Mouse (Mus musculus) embryonic facial prominence, embryonic 13.5 days (tissue): ENCODE results near the gene Gm20518. TPM values are rescaled to one million over a fixed set of nuclear protein-coding genes. Genes with fewer than 3 reads are reported as not detected.

ENCODE experiments used
- ATAC-seq: fragments of 200-750 bp; cut with Nextera tagmentation; 2 replicates; pipeline ENCODE4 v1.8.0; 2017; ENCODE audit warnings: low read depth; ENCODE audit not compliant: insufficient number of reproducible peaks, insufficient read depth, low FRiP score, low TSS enrichment
- H3K27ac ChIP-seq: fragments of 300-500 bp; sonication (generic); 2 replicates; pipeline ENCODE4 v1.5.1; 2015; ENCODE audit warnings: moderate library complexity, mild to moderate bottlenecking, inconsistent platforms
- H3K27me3 ChIP-seq: fragments of 300-500 bp; sonication (generic); 2 replicates; pipeline ENCODE4 v1.6.1; 2015; ENCODE audit warnings: mild to moderate bottlenecking, inconsistent platforms
- H3K36me3 ChIP-seq: fragments of 300-500 bp; sonication (generic); 2 replicates; pipeline ENCODE4 v1.6.1; 2015; ENCODE audit warnings: mild to moderate bottlenecking, inconsistent platforms
- H3K4me1 ChIP-seq: fragments of 300-500 bp; sonication (generic); 2 replicates; pipeline ENCODE4 v1.6.1; 2015; ENCODE audit warnings: inconsistent platforms
- H3K4me2 ChIP-seq: fragments of 300-500 bp; sonication (generic); 2 replicates; pipeline ENCODE4 v1.6.1; 2015; ENCODE audit warnings: moderate library complexity, mild to moderate bottlenecking, inconsistent platforms
- H3K4me3 ChIP-seq: fragments of 300-500 bp; sonication (generic); 2 replicates; pipeline ENCODE4 v1.5.1; 2015; ENCODE audit warnings: mild to moderate bottlenecking, inconsistent platforms
- H3K9ac ChIP-seq: fragments of 300-500 bp; sonication (generic); 2 replicates; pipeline ENCODE4 v1.6.1; 2015; ENCODE audit warnings: mild to moderate bottlenecking, inconsistent platforms
- H3K9me3 ChIP-seq: fragments of 300-500 bp; sonication (generic); 2 replicates; pipeline ENCODE4 v1.6.1; 2016; ENCODE audit warnings: inconsistent platforms
- WGBS: fragments of 180-500 bp; shearing (Covaris S2); methylation state at CpG from one replicate; pipeline ENCODE4 v1.1.7; 2015; ENCODE audit warnings: mixed read lengths; 5-methylcytosine and 5-hydroxymethylcytosine counted together
- polyA plus RNA-seq: library from polyadenylated mRNA; unstranded; fragments of >200 nt; fragmentation: Nextera tagmentation; extraction: Ambion mirVana; gene quantifications from 2 replicates; pipeline ENCODE4 v1.2.1, GENCODE M21; 2015

The Gm20518 gene
- polyA plus RNA-seq, 1 experiment from 2014 or later, result 0.14 TPM

GRCm38 (mm10) chr16:17816528-17816927 lies 74.9 kb downstream of the Gm20518 start:
- 0 out of 2 replicates have a peak overlapping the region, but pooled peaks have one; percentile 55 for H3K27ac ChIP-seq
- 49% methylated on average over 8 of the region's 8 CpGs for WGBS
- no peaks in the 10 kb centered on the region for H3K9me3 ChIP-seq
- H3K27me3 ChIP-seq, result no peaks in the 10 kb centered on the region
- ATAC-seq, result no peak
- H3K36me3 ChIP-seq, result no peaks in the 10 kb centered on the region
- H3K4me2 ChIP-seq, result peak overlapping the region; percentile 86; the same call in 1 of the 2 replicates
- peaks cover 38% of the 10 kb centered on the region for H3K4me1 ChIP-seq
- H3K9ac ChIP-seq, result no peak overlapping the region; the same call in 1 of the 2 replicates
- H3K4me3 ChIP-seq, result no peak overlapping the region

GRCm38 (mm10) chr16:17815411-17816402 lies 75.8 kb downstream of the Gm20518 start:
- H3K9ac ChIP-seq, result peak overlapping the region; percentile 77
- H3K4me2 ChIP-seq, result peak overlapping the region; percentile 86
- ATAC-seq, result peak; percentile 76
- peak overlapping the region; percentile 55 for H3K27ac ChIP-seq
- peaks cover 44% of the 10 kb centered on the region for H3K4me1 ChIP-seq
- H3K27me3 ChIP-seq, result no peaks in the 10 kb centered on the region
- under 1% methylated on average over 63 of the region's 63 CpGs for WGBS
- H3K36me3 ChIP-seq, result no peaks in the 10 kb centered on the region
- peak overlapping the region; percentile 53 for H3K4me3 ChIP-seq
- no peaks in the 10 kb centered on the region for H3K9me3 ChIP-seq

- Histone ChIP-seq H3K4me3 (no peak overlapping the region), H3K9ac (0 out of 2 replicates have a peak overlapping the region, but pooled peaks have one; percentile 21), H3K9me3 (no peaks in the 10 kb centered on the region), H3K4me1 (peaks cover 68% of the 10 kb centered on the region), H3K27me3 (no peaks in the 10 kb centered on the region), H3K36me3 (peaks cover 9% of the 10 kb centered on the region), H3K27ac (peak overlapping the region; percentile 33; the same call in 1 of the 2 replicates), H3K4me2 (no peak overlapping the region)
- 45% methylated on average over 4 of the region's 4 CpGs for whole genome bisulfite sequencing
- no peak for ATAC-seq
Observed at GRCm38 (mm10) chr16:17813173-17813572, 78.3 kb downstream of the Gm20518 start.

GRCm38 (mm10) chr16:17812120-17812519 lies 79.4 kb downstream of the Gm20518 start:
- Histone ChIP-seq H3K4me2 (no peak overlapping the region), H3K4me1 (peaks cover 78% of the 10 kb centered on the region), H3K27me3 (no peaks in the 10 kb centered on the region), H3K27ac (peak overlapping the region; percentile 33; the same call in 1 of the 2 replicates), H3K9me3 (no peaks in the 10 kb centered on the region), H3K4me3 (no peak overlapping the region), H3K36me3 (peaks cover 18% of the 10 kb centered on the region), H3K9ac (no peak overlapping the region)
- no peak for ATAC-seq
- 3% methylated on average over 5 of the region's 5 CpGs for WGBS

GRCm38 (mm10) chr16:17809711-17810110 lies 81.8 kb downstream of the Gm20518 start:
- Histone ChIP-seq H3K4me1 (peaks cover 81% of the 10 kb centered on the region), H3K9ac (peak overlapping the region; percentile 59), H3K27me3 (peaks cover 20% of the 10 kb centered on the region), H3K27ac (peak overlapping the region; percentile 98), H3K4me2 (peak overlapping the region; percentile 37), H3K4me3 (0 out of 2 replicates have a peak overlapping the region, but pooled peaks have one; percentile 4), H3K36me3 (peaks cover 37% of the 10 kb centered on the region), H3K9me3 (no peaks in the 10 kb centered on the region)
- WGBS, result 7% methylated on average over 7 of the region's 7 CpGs
- peak; percentile 86 for ATAC-seq

GRCm38 (mm10) chr16:17809125-17809524 lies 82.3 kb downstream of the Gm20518 start:
- Histone ChIP-seq H3K4me2 (peak overlapping the region; percentile 37; the same call in 1 of the 2 replicates), H3K4me1 (peaks cover 86% of the 10 kb centered on the region), H3K9me3 (no peaks in the 10 kb centered on the region), H3K9ac (peak overlapping the region; percentile 59), H3K4me3 (0 out of 2 replicates have a peak overlapping the region, but pooled peaks have one; percentile 4), H3K36me3 (peaks cover 39% of the 10 kb centered on the region), H3K27ac (peak overlapping the region; percentile 98), H3K27me3 (peaks cover 25% of the 10 kb centered on the region)
- 76% methylated on average over 4 of the region's 4 CpGs for WGBS
- ATAC-seq, result peak; percentile 1; the same call in 1 of the 2 replicates

GRCm38 (mm10) chr16:17807192-17808009 lies 84.1 kb downstream of the Gm20518 start:
- Histone ChIP-seq H3K4me3 (peak overlapping the region; percentile 43), H3K36me3 (peaks cover 54% of the 10 kb centered on the region), H3K27me3 (peaks cover 42% of the 10 kb centered on the region), H3K9me3 (no peaks in the 10 kb centered on the region), H3K4me2 (peak overlapping the region; percentile 77), H3K4me1 (peaks cover 96% of the 10 kb centered on the region), H3K27ac (peak overlapping the region; percentile 93), H3K9ac (peak overlapping the region; percentile 79)
- ATAC-seq, result peak; percentile 22; the same call in 1 of the 2 replicates
- 4% methylated on average over 71 of the region's 73 CpGs for WGBS

- Histone ChIP-seq H3K4me1 (peaks cover 96% of the 10 kb centered on the region), H3K4me3 (peak overlapping the region; percentile 43), H3K27ac (peak overlapping the region; percentile 93), H3K4me2 (peak overlapping the region; percentile 77), H3K9me3 (no peaks in the 10 kb centered on the region), H3K36me3 (peaks cover 54% of the 10 kb centered on the region), H3K27me3 (peaks cover 49% of the 10 kb centered on the region), H3K9ac (peak overlapping the region; percentile 79)
- WGBS, result 4% methylated on average over 44 of the region's 50 CpGs
- ATAC-seq, result no peak
Observed at GRCm38 (mm10) chr16:17806581-17807191, 84.8 kb downstream of the Gm20518 start.

- peak overlapping the region; percentile 69 for H3K9ac ChIP-seq
Observed at GRCm38 (mm10) chr16:17804982-17805381, 86.5 kb downstream of the Gm20518 start.

GRCm38 (mm10) chr16:17804449-17804912 lies 87.0 kb downstream of the Gm20518 start:
- ATAC-seq, result no peak
- peak overlapping the region; percentile 93 for H3K27ac ChIP-seq

More at GRCm38 (mm10) chr16:17804982-17805381, 86.5 kb downstream of the Gm20518 start:
- 23% methylated on average over 7 of the region's 7 CpGs for WGBS
- Histone ChIP-seq H3K9me3 (no peaks in the 10 kb centered on the region), H3K4me2 (peak overlapping the region; percentile 77), H3K36me3 (peaks cover 54% of the 10 kb centered on the region), H3K4me3 (peak overlapping the region; percentile 35), H3K27ac (peak overlapping the region; percentile 93), H3K4me1 (peaks cover 97% of the 10 kb centered on the region), H3K27me3 (peaks cover 54% of the 10 kb centered on the region)
- no peak for ATAC-seq

More at GRCm38 (mm10) chr16:17804449-17804912, 87.0 kb downstream of the Gm20518 start:
- H3K9ac ChIP-seq, result peak overlapping the region; percentile 69
- H3K4me3 ChIP-seq, result peak overlapping the region; percentile 35
- H3K9me3 ChIP-seq, result no peaks in the 10 kb centered on the region
- peak overlapping the region; percentile 77 for H3K4me2 ChIP-seq
- H3K27me3 ChIP-seq, result peaks cover 57% of the 10 kb centered on the region
- H3K4me1 ChIP-seq, result peaks cover 97% of the 10 kb centered on the region
- WGBS, result 9% methylated on average over 33 of the region's 33 CpGs
- peaks cover 54% of the 10 kb centered on the region for H3K36me3 ChIP-seq
